Mouse (Mus musculus) CH12.LX (cell line): ENCODE measurements around the gene Mast3. TPM values are rescaled to one million over a fixed set of nuclear protein-coding genes. Genes with fewer than 3 reads are reported as not detected.
A peak's percentile ranks its signal among the peaks of the same experiment; 100 is the strongest.

ENCODE experiments used
- DNase-seq: peaks from one replicate; pipeline ENCODE4 v3.0.0-alpha.2; 2013; ENCODE audit errors: extremely low read depth
- H3K27ac ChIP-seq: 2 replicates; pipeline ENCODE4 v1.5.1; 2012; ENCODE audit warnings: low read depth, mild to moderate bottlenecking, control low read depth, moderate library complexity; ENCODE audit not compliant: insufficient read depth
- H3K27me3 ChIP-seq: replicated peaks from 2 replicates; pipeline ENCODE3; 2012; ENCODE audit warnings: inconsistent platforms
- H3K36me3 ChIP-seq, 2 experiments: replicated peaks in 1 of 2; 2 replicates each; pipeline versions ENCODE3 to v1.6.1; 2012; ENCODE audit warnings: inconsistent platforms in 1 of 2, low read length in 1 of 2, mild to moderate bottlenecking in 1 of 2, mixed read lengths in 1 of 2, moderate library complexity in 1 of 2; ENCODE audit not compliant: control insufficient read depth in 1 of 2, insufficient read depth in 1 of 2
- H3K4me1 ChIP-seq, 2 experiments: 2 replicates each; pipeline ENCODE4 v1.6.1; 2012; ENCODE audit warnings: inconsistent platforms in 1 of 2, moderate library complexity in 1 of 2; ENCODE audit not compliant: insufficient read depth in 2 of 2, control insufficient read depth in 1 of 2
- H3K4me2 ChIP-seq: 2 replicates; pipeline ENCODE4 v1.6.1; 2012; ENCODE audit warnings: low read depth, mild to moderate bottlenecking, control low read depth; ENCODE audit not compliant: poor library complexity, insufficient read depth, severe bottlenecking
- H3K4me3 ChIP-seq, 3 experiments: fragments of 150-350 bp in 1 of 3; sonication (generic) in 1 of 3; replicated peaks in 1 of 3; 2 replicates each; pipeline versions ENCODE3 to v1.5.1; 2011 to 2012; ENCODE audit warnings: low read depth in 2 of 3, low read length in 2 of 3, mild to moderate bottlenecking in 2 of 3, moderate library complexity in 2 of 3, control low read depth in 1 of 3, improper control_type of control experiment in 1 of 3, inconsistent platforms in 1 of 3, mixed read lengths in 1 of 3; ENCODE audit not compliant: poor library complexity in 1 of 3
- H3K79me2 ChIP-seq: replicated peaks from 2 replicates; pipeline ENCODE4 v1.6.1; 2012; ENCODE audit warnings: mild to moderate bottlenecking, moderate library complexity; ENCODE audit not compliant: control insufficient read depth, poor library complexity, insufficient read depth, severe bottlenecking; ENCODE audit errors: extremely low read depth
- H3K9ac ChIP-seq: 2 replicates; pipeline ENCODE4 v1.6.1; 2012; ENCODE audit warnings: low read depth, mild to moderate bottlenecking, control low read depth, moderate library complexity; ENCODE audit not compliant: insufficient read depth
- H3K9me3 ChIP-seq: replicated peaks from 2 replicates; pipeline ENCODE3; 2012; ENCODE audit warnings: low read length, inconsistent platforms, mixed read lengths
- BHLHE40 ChIP-seq: IDR thresholded peaks from 2 replicates; pipeline ENCODE4 v1.6.1; 2011; ENCODE audit warnings: mild to moderate bottlenecking, low read depth, low read length, improper control_type of control experiment
- CHD1 ChIP-seq: IDR thresholded peaks from 2 replicates; pipeline ENCODE4 v1.6.1; 2012; ENCODE audit warnings: low read depth, low read length, improper control_type of control experiment, inconsistent platforms
- EP300 ChIP-seq: IDR thresholded peaks from 2 replicates; pipeline ENCODE4 v1.6.1; 2011; ENCODE audit warnings: low read length, improper control_type of control experiment
- ETS1 ChIP-seq: conservative IDR thresholded peaks from 2 replicates; pipeline ENCODE4 v1.6.1; 2012; ENCODE audit warnings: low read depth, mild to moderate bottlenecking, inconsistent platforms, low read length, improper control_type of control experiment, moderate library complexity
- HCFC1 ChIP-seq: IDR thresholded peaks from 2 replicates; pipeline ENCODE4 v1.6.1; 2012; ENCODE audit warnings: low read depth, mild to moderate bottlenecking, inconsistent platforms, low read length, improper control_type of control experiment
- IRF4 ChIP-seq: IDR thresholded peaks from 2 replicates; pipeline ENCODE4 v1.6.1; 2014; ENCODE audit warnings: low read depth, mild to moderate bottlenecking, inconsistent platforms, low read length, improper control_type of control experiment
- JUN ChIP-seq: IDR thresholded peaks from 2 replicates; pipeline ENCODE4 v1.6.1; 2011; ENCODE audit warnings: low read depth, mild to moderate bottlenecking, low read length, improper control_type of control experiment, moderate library complexity; ENCODE audit not compliant: insufficient read depth
- JUND ChIP-seq: conservative IDR thresholded peaks from 2 replicates; pipeline ENCODE4 v1.6.1; 2011; ENCODE audit warnings: low read depth, low read length, improper control_type of control experiment
- MAFK ChIP-seq: IDR thresholded peaks from 2 replicates; pipeline ENCODE4 v1.6.1; 2011; ENCODE audit warnings: low read length, improper control_type of control experiment; ENCODE audit not compliant: insufficient replicate concordance
- MAZ ChIP-seq: IDR thresholded peaks from 2 replicates; pipeline ENCODE4 v1.6.1; 2012; ENCODE audit warnings: low read depth, mild to moderate bottlenecking, inconsistent platforms, low read length, improper control_type of control experiment, moderate library complexity
- MYC ChIP-seq: IDR thresholded peaks from 2 replicates; pipeline ENCODE4 v1.6.1; 2011; ENCODE audit warnings: low read depth, mild to moderate bottlenecking, improper control_type of control experiment, low read length
- NELFE ChIP-seq: IDR thresholded peaks from 2 replicates; pipeline ENCODE4 v1.6.1; 2011; ENCODE audit warnings: low read depth, low read length, improper control_type of control experiment
- PAX5 ChIP-seq: IDR thresholded peaks from 2 replicates; pipeline ENCODE4 v1.6.1; 2012; ENCODE audit warnings: low read length, inconsistent platforms, mixed read lengths
- POLR2A ChIP-seq: IDR thresholded peaks from 2 replicates; pipeline ENCODE4 v1.6.1; 2011; ENCODE audit warnings: low read depth, mild to moderate bottlenecking, improper control_type of control experiment, low read length
- RAD21 ChIP-seq: IDR thresholded peaks from 2 replicates; pipeline ENCODE4 v1.6.1; 2011; ENCODE audit warnings: low read depth, mild to moderate bottlenecking, low read length, improper control_type of control experiment, moderate library complexity
- RCOR1 ChIP-seq: conservative IDR thresholded peaks from 2 replicates; pipeline ENCODE4 v1.6.1; 2012; ENCODE audit warnings: low read depth, mild to moderate bottlenecking, inconsistent platforms, low read length, improper control_type of control experiment
- SMC3 ChIP-seq: IDR thresholded peaks from 2 replicates; pipeline ENCODE4 v1.6.1; 2011; ENCODE audit warnings: low read depth, low read length, improper control_type of control experiment
- TBP ChIP-seq: conservative IDR thresholded peaks from 2 replicates; pipeline ENCODE4 v1.6.1; 2011; ENCODE audit warnings: low read depth, low read length, improper control_type of control experiment
- UBTF ChIP-seq: IDR thresholded peaks from 2 replicates; pipeline ENCODE4 v1.6.1; 2012; ENCODE audit warnings: low read depth, mild to moderate bottlenecking, inconsistent platforms, low read length, improper control_type of control experiment, moderate library complexity
- USF2 ChIP-seq: conservative IDR thresholded peaks from 2 replicates; pipeline ENCODE4 v1.6.1; 2011; ENCODE audit warnings: low read depth, low read length, improper control_type of control experiment
- ZC3H11A ChIP-seq: IDR thresholded peaks from 2 replicates; pipeline ENCODE4 v1.6.1; 2012; ENCODE audit warnings: low read depth, mild to moderate bottlenecking, inconsistent platforms, low read length, improper control_type of control experiment
- ZKSCAN1 ChIP-seq: IDR thresholded peaks from 2 replicates; pipeline ENCODE4 v1.6.1; 2012; ENCODE audit warnings: low read depth, inconsistent platforms, low read length, improper control_type of control experiment, borderline replicate concordance
- ZMIZ1 ChIP-seq: IDR thresholded peaks from 2 replicates; pipeline ENCODE4 v1.6.1; 2012; ENCODE audit warnings: low read depth, mild to moderate bottlenecking, inconsistent platforms, low read length, improper control_type of control experiment
- dilution Hi-C: fragments of 300-500 bp; cut with MboI; formaldehyde crosslinking; loops from 2 replicates; pipeline ENCODE4 v1.14.3; 2020; ENCODE audit warnings: low sequenced_read_pairs; ENCODE audit not compliant: extremely low pct_unique_long_range_greater_than_20kb, extremely low pct_ligation_motif_present
- in situ Hi-C: fragments of 300-500 bp; cut with MboI; formaldehyde crosslinking; loops from 3 replicates; pipeline ENCODE4 v1.14.3; 2019; ENCODE audit warnings: low sequenced_read_pairs, low pct_ligation_motif_present, low pct_unique_long_range_greater_than_20kb, mixed read lengths
- polyA plus RNA-seq: library from polyadenylated mRNA; unstranded; fragments of >175 nt; gene quantifications from 2 replicates; pipeline ENCODE4 v1.2.1, GENCODE M21; 2012; ENCODE audit warnings: low read depth; ENCODE audit not compliant: insufficient read length
- total RNA-seq, 2 experiments: library from RNA; depleted of rRNA; stranded (reverse); fragments of 300-350 nt in 1 of 2; fragments of >200 nt in 1 of 2; gene quantifications; 2 replicates each; pipeline ENCODE4 v1.2.3; 2012 to 2014

Mast3 gene
- total and polyA plus RNA-seq, 3 experiments = 7.0 to 23.4 (median 11.6) TPM

DNA sequence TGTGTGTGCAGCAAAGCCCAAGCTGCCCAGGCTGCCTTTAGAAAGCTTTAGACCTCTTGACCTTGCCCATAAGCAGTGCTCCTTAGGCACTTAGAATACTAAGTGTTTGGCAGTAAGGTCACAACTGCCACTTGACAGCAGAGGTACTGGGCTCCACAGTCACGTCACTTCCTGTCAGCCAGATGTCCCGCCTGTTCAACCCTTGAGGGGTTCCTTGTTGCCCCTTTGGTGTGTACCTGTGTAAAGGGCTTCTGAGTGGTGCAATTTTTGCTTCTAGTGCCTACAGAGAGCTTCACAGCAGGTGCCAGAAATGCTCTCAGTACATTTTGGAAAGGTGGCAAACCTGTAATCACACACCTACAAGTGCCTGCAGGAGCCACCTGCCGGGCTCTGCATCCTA, 66.6 kb downstream of the Mast3 start:
- Histone ChIP-seq H3K27me3 (no peaks in the 10 kb centered on the region), H3K27ac (no peak overlapping the region), H3K79me2 (no peaks in the 10 kb centered on the region), H3K36me3 (peaks cover 0 to 5% of the 10 kb centered on the region in 2 experiments), H3K9ac (no peak overlapping the region), H3K4me1 (peaks cover 5 to 24% of the 10 kb centered on the region in 2 experiments; a peak in 3 of 4 replicates), H3K4me3 (no peak overlapping the region), H3K9me3 (no peaks in the 10 kb centered on the region), H3K4me2 (no peak overlapping the region)
- DNase-seq = no peak
- TF ChIP-seq USF2 (no peak), UBTF (no peak), EP300 (no peak), PAX5 (no peak)
- in situ Hi-C loops = no loop called here
- dilution Hi-C loops = no loop called here

DNA sequence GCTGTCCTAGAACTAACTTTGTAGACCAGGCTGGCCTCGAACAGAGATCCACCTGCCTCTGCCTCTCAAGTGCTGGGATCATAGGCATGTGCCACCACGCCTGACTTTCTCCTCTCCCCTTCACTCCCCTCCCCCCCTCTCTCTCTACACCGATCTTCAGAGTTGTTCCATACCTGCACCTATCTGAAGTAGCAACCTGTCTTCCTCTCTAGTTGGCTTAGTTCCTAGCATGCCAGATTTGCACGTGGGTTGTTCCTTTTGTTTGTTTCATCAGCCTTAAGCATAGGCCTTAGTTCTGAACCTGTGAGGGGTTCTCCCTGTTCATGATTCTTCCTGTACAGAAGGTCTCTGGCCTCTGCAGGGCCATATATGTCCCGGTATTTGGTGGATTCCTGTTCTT, 67.1 kb downstream of the Mast3 start:
- in situ Hi-C loops = no loop called here
- Histone ChIP-seq H3K4me3 (no peak overlapping the region), H3K4me1 (peaks cover 5 to 25% of the 10 kb centered on the region in 2 experiments), H3K27me3 (no peaks in the 10 kb centered on the region), H3K79me2 (no peaks in the 10 kb centered on the region), H3K27ac (no peak overlapping the region), H3K4me2 (no peak overlapping the region), H3K9ac (no peak overlapping the region), H3K36me3 (peaks cover 0 to 5% of the 10 kb centered on the region in 2 experiments), H3K9me3 (no peaks in the 10 kb centered on the region)
- DNase-seq = no peak
- TF ChIP-seq MYC (no peak), MAZ (no peak), POLR2A (no peak), ZMIZ1 (no peak), JUND (no peak), CHD1 (no peak), RCOR1 (no peak)
- dilution Hi-C loops = no loop called here

DNA sequence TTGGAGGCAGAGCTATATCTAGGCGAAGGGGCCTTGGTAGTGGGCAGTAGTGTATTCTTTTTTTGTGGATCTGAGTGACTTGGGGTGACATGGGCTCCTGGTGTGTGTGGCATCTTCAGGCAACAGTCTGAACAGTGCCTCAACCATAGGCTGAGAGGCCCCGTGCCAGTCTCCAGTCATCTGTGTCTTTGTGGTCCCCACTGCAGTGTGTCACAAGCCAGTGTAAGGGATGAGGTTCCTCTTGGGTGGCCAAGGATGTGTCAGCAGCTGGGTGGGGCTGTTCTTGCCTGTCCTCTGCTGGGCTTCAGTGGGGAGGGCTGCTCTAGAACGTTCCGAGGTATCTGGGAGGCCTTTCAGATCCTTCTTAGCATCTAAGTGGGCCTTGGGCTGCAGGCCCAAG, 73.9 kb downstream of the Mast3 start:
- Histone ChIP-seq H3K4me1 (peaks cover 22 to 33% of the 10 kb centered on the region in 2 experiments), H3K27ac (peak overlapping the region; percentile 15; the same call in 1 of the 2 replicates), H3K4me2 (no peak overlapping the region), H3K27me3 (no peaks in the 10 kb centered on the region), H3K4me3 (peak overlapping the region in 2 of 3 experiments; percentile 39 to 64), H3K79me2 (no peaks in the 10 kb centered on the region), H3K36me3 (no peaks in the 10 kb centered on the region), H3K9me3 (no peaks in the 10 kb centered on the region), H3K9ac (peak overlapping the region; percentile 43; the same call in 1 of the 2 replicates)
- dilution Hi-C loops = no loop called here
- in situ Hi-C loops = no loop called here
- DNase-seq = peak; percentile 76
- TF ChIP-seq ETS1 (peak; percentile 59), ZC3H11A (no peak), POLR2A (no peak), JUN (no peak), IRF4 (no peak), BHLHE40 (peak; percentile 82), TBP (no peak), PAX5 (no peak), NELFE (no peak), CHD1 (no peak), RAD21 (no peak), ZKSCAN1 (no peak), MAFK (no peak), UBTF (no peak), HCFC1 (no peak), EP300 (no peak), SMC3 (0 out of 2 replicates have a peak, but pooled peaks have one; percentile 2)
